Mouse (Mus musculus) liver, postnatal 0 days (tissue): ENCODE data around the gene Fau.

Experiments used
- CTCF ChIP-seq: sonication (generic); IDR thresholded peaks from 2 replicates; pipeline ENCODE4 v1.5.1; 2016; ENCODE audit warnings: antibody characterized with exemption, low read depth
- EP300 ChIP-seq: IDR thresholded peaks from 2 replicates; pipeline ENCODE4 v1.6.1; 2016; ENCODE audit warnings: antibody characterized with exemption, low read depth, mild to moderate bottlenecking

GRCm38 (mm10) chr19:6023930-6024329, 33.7 kb upstream of the Fau start:
- TF ChIP-seq CTCF (no peak), EP300 (no peak)
